9 mouse cellular contexts compared by ENCODE assay signal in genomic region chr11:33180701-33181116, GRCm38 (mm10). TPM values are rescaled to one million over a fixed set of nuclear protein-coding genes. Genes with fewer than 3 reads are reported as not detected.
DNase-seq lines count a peak whose midpoint lies in the region; ATAC-seq and TF ChIP-seq lines count a peak whose summit lies in the region.
"Had no signal": no experiment of that assay in that cellular context is flagged by ENCODE, and none has a peak within 500 bp of the region (broad histone marks: within the 10 kb centered on the region; RNA-seq: fewer than 3 reads in every experiment).

No protein-coding gene starts in this region.

- H3K9ac ChIP-seq in forebrain, embryonic 13.5 days: 0 out of 2 replicates have a peak overlapping the region, but pooled peaks have one; percentile 6
- H3K9ac ChIP-seq in limb, embryonic 15.5 days: peak overlapping the region; percentile 17; the same call in 1 of the 2 replicates
- H3K9ac ChIP-seq in stomach, postnatal 0 days (ENCODE audit: low read length): 0 out of 2 replicates have a peak overlapping the region, but pooled peaks have one; percentile 27

- H3K27ac ChIP-seq in forebrain, embryonic 13.5 days: no peak overlapping the region
- H3K27ac ChIP-seq in limb, embryonic 15.5 days: no peak overlapping the region
- H3K27ac ChIP-seq in stomach, postnatal 0 days (replicated peaks): no peak overlapping the region
- H3K27ac ChIP-seq: layer of hippocampus, adult 2 months had no signal

- peak overlapping the region; percentile 48 for H3K4me2 ChIP-seq in forebrain, embryonic 13.5 days
- H3K4me2 ChIP-seq in limb, embryonic 15.5 days: peak overlapping the region; percentile 56
- H3K4me2 ChIP-seq in stomach, postnatal 0 days (replicated peaks; ENCODE audit: low read depth): peak overlapping the region; percentile 24; the same call in 1 of the 2 replicates

- H3K36me3 ChIP-seq in forebrain, embryonic 13.5 days (ENCODE audit: poor library complexity, severe bottlenecking): no peaks in the 10 kb centered on the region
- no peaks in the 10 kb centered on the region for H3K36me3 ChIP-seq in limb, embryonic 15.5 days
- no peaks in the 10 kb centered on the region for H3K36me3 ChIP-seq in stomach, postnatal 0 days (ENCODE audit: control insufficient read depth, insufficient read depth, low read length)

- H3K27me3 ChIP-seq in forebrain, embryonic 13.5 days: peaks cover 46% of the 10 kb centered on the region
- H3K27me3 ChIP-seq in limb, embryonic 15.5 days: peaks cover 25% of the 10 kb centered on the region
- H3K27me3 ChIP-seq in stomach, postnatal 0 days (ENCODE audit: control insufficient read depth, insufficient read depth, low read length): peaks cover 2% of the 10 kb centered on the region; the same call in 1 of the 2 replicates

- no peak for TF ChIP-seq CTCF in stomach, postnatal 0 days (IDR thresholded peaks at IDR 0.05; ENCODE audit: low read depth)

- ATAC-seq in forebrain, embryonic 13.5 days: no peak
- no peak for ATAC-seq in limb, embryonic 15.5 days (ENCODE audit: insufficient number of reproducible peaks, low FRiP score, low TSS enrichment, low read depth)
- no peak for ATAC-seq in stomach, postnatal 0 days (ENCODE audit: low FRiP score, low TSS enrichment)
- no peak for ATAC-seq in cerebellum, adult (ENCODE audit: insufficient number of reproducible peaks, low FRiP score, low TSS enrichment)

- DNase-seq in right cerebral cortex, postnatal 4 days: peak; percentile 10
- no peak for DNase-seq in right cerebral cortex, postnatal 10 days (ENCODE audit: low spot score in 2 of 2)
- no peak for DNase-seq in stomach, postnatal 0 days (ENCODE audit: low spot score)
- DNase-seq in ovary, adult 18-20 months (ENCODE audit: low spot score): no peak
- no peak for DNase-seq in Muller cell, postnatal 12 days (ENCODE audit: inconsistent ontology term)

- no peak for TF ChIP-seq EP300 in stomach, postnatal 0 days (optimal IDR thresholded peaks at IDR 0.05)

- no peaks in the 10 kb centered on the region for H3K9me3 ChIP-seq in forebrain, embryonic 13.5 days (replicated peaks)
- no peaks in the 10 kb centered on the region for H3K9me3 ChIP-seq in limb, embryonic 15.5 days
- H3K9me3 ChIP-seq in stomach, postnatal 0 days (ENCODE audit: control insufficient read depth, low read length): no peaks in the 10 kb centered on the region

- 3% methylated on average over 18 of the region's 18 CpGs for WGBS in forebrain, embryonic 13.5 days
- WGBS in limb, embryonic 15.5 days: under 1% methylated on average over 18 of the region's 18 CpGs
- 4% methylated on average over 18 of the region's 18 CpGs for WGBS in stomach, postnatal 0 days

- H3K4me3 ChIP-seq in forebrain, embryonic 13.5 days: peak overlapping the region; percentile 17
- H3K4me3 ChIP-seq in limb, embryonic 15.5 days: peak overlapping the region; percentile 32
- H3K4me3 ChIP-seq in stomach, postnatal 0 days (ENCODE audit: low read depth, low read length): 0 out of 2 replicates have a peak overlapping the region, but pooled peaks have one; percentile 8
- H3K4me3 ChIP-seq: layer of hippocampus, adult 2 months had no signal

- peaks cover 9% of the 10 kb centered on the region for H3K4me1 ChIP-seq in forebrain, embryonic 13.5 days
- peaks cover 9% of the 10 kb centered on the region; the same call in 1 of the 2 replicates for H3K4me1 ChIP-seq in limb, embryonic 15.5 days
- no peaks in the 10 kb centered on the region for H3K4me1 ChIP-seq in stomach, postnatal 0 days (replicated peaks; ENCODE audit: control insufficient read depth, insufficient read depth)

RNA-seq across cellular contexts. Expression of gene Npm1, which starts 17.7 kb away (rescaled TPM):
- polyA plus RNA-seq in forebrain, embryonic 13.5 days (2015; fragmentation: Nextera tagmentation; extraction: Ambion mirVana): 786 and 829 TPM in 2 replicates
- 706 and 898 TPM in 2 replicates for polyA plus RNA-seq in limb, embryonic 15.5 days (2015; fragmentation: Nextera tagmentation; extraction: Ambion mirVana)
- 343 and 356 TPM in 2 replicates for polyA plus RNA-seq in stomach, postnatal 0 days (2015; fragmentation: Nextera tagmentation; extraction: Ambion mirVana)

RNA-seq across cellular contexts. Expression of gene Tlx3, which starts 22.7 kb away (rescaled TPM):
- polyA plus RNA-seq in forebrain, embryonic 13.5 days (2015; fragmentation: Nextera tagmentation; extraction: Ambion mirVana): 0.15 TPM in 1 of 2 replicates, not detected in the other
- not detected in 2 replicates for polyA plus RNA-seq in limb, embryonic 15.5 days (2015; fragmentation: Nextera tagmentation; extraction: Ambion mirVana)
- polyA plus RNA-seq in stomach, postnatal 0 days (2015; fragmentation: Nextera tagmentation; extraction: Ambion mirVana): not detected in 2 replicates

RNA-seq across cellular contexts. Expression of gene Fgf18, which starts 33.5 kb away (rescaled TPM):
- 1.6 and 2.9 TPM in 2 replicates for polyA plus RNA-seq in forebrain, embryonic 13.5 days (2015; fragmentation: Nextera tagmentation; extraction: Ambion mirVana)
- polyA plus RNA-seq in limb, embryonic 15.5 days (2015; fragmentation: Nextera tagmentation; extraction: Ambion mirVana): 14.5 and 18.4 TPM in 2 replicates
- 1.4 and 2.3 TPM in 2 replicates for polyA plus RNA-seq in stomach, postnatal 0 days (2015; fragmentation: Nextera tagmentation; extraction: Ambion mirVana)
